Mouse (Mus musculus) adrenal gland, adult 2 months (tissue): ENCODE measurements around the gene Pard6a. TPM values are rescaled to one million over a fixed set of nuclear protein-coding genes. Genes with fewer than 3 reads are reported as not detected.

ENCODE experiments used
- DNase-seq: peaks from one replicate; pipeline ENCODE4 v3.0.0; 2021
- polyA plus RNA-seq: library from polyadenylated mRNA; depleted of rRNA; stranded (reverse); fragments of >200 nt; gene quantifications from 2 replicates; pipeline ENCODE4 v1.2.3, GENCODE M21; 2012
- total RNA-seq, 2 experiments: library from RNA; stranded (reverse); gene quantifications; 2 replicates each; pipeline ENCODE4 v1.2.3; 2021

Pard6a gene
- total and polyA plus RNA-seq, 3 experiments: 11.0 to 20.2 (median 14.7) TPM

DNA sequence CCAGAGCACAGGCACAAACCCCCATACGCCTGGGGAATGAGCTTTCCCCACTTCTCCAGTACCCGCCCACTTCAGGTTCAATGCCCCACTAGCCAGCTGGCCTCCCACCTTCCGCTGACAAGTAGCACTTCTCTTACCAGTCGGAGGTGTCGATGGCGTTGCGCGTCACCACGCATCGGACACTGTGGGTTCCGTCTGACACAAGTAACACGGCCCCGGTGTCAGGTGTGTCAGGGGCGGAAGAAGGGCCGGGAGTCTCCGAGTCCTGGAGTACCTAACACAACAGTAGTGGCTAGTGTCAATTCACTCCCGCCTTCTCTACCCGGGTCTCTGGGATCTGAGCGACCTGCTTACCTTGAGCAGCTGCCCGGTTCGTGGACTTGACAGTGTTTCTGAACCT, 382 bp upstream of the Pard6a start:
- no peak for DNase-seq

DNA sequence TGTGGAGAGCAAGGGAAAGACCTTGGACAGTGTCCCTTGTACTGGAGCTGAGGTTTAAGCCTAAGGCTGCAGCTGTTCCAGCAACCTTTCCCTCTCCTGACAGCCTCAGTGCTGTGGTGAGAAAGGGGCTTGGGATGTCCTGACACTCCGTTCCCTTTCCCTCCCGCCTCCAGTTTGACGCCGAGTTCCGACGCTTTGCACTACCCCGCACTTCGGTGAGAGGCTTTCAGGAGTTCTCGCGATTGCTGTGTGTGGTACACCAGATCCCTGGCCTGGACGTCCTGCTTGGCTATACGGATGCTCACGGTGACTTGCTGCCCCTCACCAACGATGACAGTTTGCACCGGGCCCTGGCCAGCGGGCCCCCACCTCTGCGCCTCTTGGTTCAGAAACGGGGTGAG, 1.1 kb downstream of the Pard6a start:
- DNase-seq: no peak

DNA sequence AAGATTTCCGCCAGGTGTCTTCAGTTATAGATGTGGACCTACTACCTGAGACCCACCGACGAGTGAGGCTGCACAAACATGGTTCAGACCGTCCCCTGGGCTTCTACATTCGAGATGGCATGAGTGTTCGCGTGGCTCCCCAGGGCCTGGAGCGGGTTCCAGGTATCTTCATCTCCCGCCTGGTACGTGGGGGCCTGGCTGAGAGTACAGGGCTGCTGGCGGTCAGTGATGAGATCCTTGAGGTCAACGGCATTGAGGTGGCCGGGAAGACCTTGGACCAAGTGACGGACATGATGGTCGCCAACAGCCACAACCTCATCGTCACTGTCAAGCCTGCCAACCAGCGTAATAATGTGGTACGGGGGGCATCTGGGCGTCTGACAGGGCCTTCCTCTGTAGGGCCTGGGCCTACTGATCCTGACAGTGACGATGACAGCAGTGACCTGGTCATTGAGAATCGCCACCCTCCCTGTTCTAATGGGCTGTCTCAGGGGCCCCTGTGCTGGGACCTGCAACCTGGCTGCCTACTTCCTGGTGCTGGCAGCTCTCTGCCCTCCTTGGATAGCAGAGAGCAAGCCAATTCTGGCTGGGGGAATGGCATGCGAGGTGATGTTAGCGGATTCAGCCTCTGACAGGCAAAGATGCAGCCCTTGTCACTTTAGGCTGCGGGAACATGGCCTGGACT, 1.9 kb downstream of the Pard6a start:
- no peak for DNase-seq

DNA sequence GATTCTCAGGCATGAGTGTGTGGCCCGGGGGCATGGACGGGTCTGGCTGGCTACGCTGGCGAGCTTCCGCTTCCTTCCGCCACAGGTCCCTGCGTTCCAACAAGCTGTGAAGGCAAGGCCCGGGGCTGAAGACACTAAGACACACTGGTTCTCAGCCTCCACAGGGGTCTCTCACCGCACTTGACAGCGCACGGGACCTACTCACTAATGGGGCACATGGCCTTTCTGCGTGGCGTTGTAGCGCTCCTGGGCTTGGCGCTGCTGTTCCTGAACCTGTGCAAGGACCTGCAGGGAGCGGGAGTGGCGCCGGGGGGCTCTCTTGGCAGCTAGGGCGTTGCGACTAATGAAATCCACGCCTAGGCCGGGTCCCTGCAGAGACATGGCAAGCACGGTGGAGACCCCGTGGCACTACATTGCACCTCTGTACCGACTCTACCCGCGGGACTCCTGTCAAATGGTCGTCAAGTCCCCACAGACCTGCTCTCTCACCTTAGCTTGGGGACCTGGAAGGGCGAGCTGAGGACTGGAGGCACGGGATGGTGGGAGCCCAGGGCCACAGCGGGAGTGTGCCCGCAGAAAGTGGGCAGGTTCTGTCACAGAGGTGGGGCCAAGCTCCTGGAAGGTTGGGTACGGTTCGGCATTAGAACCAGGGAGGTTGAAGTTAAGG, 3.3 kb downstream of the Pard6a start:
- no peak for DNase-seq

DNA sequence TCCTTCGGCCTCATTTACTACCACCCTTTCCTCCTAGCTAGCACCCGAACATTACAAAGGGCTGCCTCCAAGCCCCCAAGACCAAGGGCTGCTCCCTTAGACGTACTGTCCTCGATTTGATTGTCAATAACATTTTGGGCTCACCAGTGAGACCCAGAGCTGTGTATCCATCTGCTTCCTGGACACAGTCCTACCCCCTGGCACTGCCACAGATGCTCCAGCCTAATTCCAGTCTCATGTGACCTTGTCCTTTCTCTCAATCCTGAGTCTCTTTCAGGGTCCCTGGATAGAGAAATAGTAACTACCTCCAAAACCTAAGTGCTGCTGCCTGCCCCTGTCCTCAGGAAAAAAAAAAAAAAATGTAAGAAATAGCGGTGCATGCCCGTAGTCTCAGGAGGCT, 4.0 kb downstream of the Pard6a start:
- no peak for DNase-seq

DNA sequence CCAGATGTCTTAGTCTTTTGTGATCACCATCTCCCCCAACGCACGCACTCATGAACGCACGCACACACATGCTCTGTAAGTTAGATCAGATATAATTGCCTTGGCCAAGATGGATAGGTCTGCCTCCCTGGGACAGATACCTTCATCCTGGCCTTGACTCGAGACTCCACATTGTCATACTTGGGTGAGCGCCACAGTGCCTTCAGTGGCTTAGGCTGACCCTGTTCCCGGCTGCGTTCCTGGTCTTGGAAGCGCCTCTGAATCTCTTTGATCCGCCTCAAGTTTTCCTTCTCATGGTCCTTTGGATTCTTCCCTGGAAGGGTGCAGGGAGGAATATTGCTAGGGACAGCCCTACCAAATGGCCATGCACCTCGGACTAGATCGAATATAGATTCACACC, 5.5 kb downstream of the Pard6a start:
- DNase-seq: no peak

DNA sequence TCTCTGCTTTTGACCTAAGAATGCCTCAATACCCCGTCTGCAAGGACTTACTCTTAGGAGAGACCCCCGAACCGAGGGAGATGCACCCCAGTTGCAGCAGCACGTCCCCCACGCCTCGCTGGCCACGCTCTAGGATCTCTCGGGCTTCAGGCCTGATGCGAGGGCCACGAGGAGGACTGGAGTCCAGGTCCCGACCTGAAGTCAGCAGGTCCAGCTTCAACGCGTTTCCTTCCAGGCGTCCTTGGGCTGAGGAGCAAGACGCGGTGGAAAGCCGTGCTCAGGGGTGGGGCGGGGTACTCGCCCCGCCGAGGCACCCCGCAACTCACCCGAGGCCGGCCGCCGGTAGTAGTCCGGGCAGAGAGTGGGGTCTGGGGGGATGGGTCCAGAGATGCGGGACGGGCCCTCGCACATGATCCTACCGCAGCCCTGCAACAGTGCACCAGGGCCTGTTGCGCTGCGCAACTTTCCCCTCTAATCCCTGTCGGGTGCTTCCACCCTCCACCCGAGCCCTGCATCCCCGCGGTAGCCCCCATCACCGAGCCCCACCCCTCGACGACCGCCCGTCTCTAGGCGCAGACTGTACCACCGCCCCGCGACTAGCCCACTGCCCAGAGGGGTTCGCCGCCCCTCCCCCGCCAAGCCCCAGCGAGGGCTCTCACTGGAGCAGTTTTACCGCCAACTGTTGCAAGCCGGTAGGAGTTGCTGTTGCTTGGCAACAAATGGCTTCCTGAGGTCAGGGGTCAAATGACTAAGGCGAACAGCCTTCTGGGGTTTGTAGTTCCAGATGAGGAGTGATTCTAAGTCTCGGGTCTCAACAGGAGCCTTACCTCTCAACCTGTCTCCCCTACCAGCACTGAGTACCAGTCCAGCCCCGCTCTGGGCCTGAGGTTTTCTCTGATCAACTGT, 6.8 kb downstream of the Pard6a start, which contains the start of the genes 4933405L10Rik and Enkd1:
Gene 4933405L10Rik, plus strand, starts transcription at position 158 of the 906 bp plus-strand sequence.
Gene Enkd1, minus strand, starts transcription at position 713 of the 906 bp plus-strand sequence.
- peak; percentile 91 for DNase-seq

DNA sequence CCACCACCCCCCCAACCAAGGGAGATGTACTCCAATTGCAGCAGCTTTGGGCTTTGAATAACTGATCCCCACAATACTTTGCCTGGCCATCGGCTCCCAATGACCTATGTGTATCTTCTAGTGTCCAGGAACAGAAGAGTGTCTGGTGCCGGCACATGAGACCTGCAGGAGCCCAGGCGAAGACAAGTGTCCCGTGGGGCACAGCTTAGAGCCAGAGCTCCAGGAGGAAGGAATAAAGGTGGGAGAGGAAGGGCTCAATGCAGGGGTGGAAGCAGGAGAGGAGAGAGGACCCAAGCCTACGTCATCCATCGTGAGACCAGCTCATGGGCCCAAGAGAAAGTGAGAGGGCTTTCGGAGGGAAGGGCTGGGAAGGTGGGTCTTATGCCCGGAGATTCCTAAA, 7.7 kb downstream of the Pard6a start:
- no peak for DNase-seq

DNA sequence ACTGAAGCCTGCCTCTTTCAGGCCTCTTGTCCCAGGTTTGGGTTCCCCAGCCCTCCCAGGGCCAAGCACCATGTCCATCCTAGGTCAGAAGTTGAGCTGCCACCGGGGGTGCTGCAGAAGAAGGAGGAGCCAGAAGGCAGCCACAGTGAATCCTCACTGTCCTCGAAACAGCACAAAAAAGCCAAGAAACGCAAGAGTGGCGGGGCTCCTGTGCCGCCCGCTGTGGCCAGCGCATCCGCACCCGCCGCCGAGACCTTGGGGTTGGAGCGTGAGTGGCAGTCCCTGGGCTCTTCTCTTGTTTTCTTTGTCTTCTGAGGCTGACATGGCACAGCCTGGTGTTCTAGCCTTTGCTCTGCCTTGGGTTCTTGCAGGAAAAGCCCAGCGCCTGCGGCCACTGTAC, 8.4 kb downstream of the Pard6a start:
- no peak for DNase-seq

DNA sequence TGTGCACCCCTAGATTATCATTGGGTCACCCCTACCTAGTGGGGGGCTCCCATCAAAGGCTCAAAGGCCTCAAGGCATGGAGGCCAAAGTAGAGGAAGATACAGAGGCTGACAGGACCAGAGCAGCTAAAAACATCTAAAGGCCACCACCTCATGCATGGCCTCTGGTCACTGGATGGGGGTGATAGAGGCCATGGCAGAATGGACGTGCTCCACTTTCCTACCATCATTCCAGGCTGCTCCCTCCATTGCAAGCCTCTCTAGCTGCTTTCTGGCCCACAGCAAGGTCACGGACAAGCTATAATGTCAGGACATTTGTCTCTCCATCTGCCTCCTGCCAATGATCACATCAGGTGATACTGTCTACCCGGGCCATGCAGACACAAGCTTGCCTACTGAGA, 11.3 kb downstream of the Pard6a start:
- no peak for DNase-seq

DNA sequence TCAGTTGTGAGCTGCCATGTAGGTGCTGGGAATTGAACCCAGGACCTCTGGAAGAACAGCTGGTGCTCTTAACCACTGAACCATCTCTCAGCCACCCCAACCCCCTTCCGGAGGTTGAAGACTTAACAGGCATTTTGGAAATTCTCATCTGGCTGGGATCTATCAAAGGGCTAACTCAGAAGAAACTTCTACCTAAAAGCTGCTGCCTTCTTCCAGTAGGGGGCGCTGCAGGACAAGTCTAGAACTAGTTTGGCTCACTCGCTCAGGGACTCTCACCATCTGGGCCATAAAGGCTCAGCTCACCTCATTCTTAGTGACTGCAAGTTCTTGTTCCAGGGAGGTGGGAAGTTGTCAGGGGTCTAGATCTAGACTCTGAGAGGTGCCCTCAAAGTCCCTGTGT, 13.2 kb downstream of the Pard6a start:
- DNase-seq: peak; percentile 85

DNA sequence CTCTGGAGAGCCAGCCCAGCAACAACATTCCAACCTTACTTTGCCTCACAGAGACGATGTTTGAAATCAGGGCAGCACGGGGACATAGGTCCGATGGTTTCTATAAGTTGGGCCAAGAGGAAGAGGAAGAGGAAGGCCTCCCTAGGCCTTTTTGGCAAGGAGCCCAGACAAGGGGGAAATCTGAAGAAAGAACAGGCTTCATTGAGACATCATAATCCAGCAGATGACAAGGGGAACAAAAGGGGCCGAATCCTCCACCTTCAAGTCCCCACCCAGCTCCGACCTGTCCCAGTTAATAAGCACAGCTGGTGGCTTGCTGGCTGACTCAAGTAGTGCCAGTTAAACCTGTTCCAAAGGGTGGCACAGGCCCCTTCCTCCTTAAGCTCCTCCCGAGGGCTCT, 14.1 kb downstream of the Pard6a start:
- DNase-seq: no peak

DNA sequence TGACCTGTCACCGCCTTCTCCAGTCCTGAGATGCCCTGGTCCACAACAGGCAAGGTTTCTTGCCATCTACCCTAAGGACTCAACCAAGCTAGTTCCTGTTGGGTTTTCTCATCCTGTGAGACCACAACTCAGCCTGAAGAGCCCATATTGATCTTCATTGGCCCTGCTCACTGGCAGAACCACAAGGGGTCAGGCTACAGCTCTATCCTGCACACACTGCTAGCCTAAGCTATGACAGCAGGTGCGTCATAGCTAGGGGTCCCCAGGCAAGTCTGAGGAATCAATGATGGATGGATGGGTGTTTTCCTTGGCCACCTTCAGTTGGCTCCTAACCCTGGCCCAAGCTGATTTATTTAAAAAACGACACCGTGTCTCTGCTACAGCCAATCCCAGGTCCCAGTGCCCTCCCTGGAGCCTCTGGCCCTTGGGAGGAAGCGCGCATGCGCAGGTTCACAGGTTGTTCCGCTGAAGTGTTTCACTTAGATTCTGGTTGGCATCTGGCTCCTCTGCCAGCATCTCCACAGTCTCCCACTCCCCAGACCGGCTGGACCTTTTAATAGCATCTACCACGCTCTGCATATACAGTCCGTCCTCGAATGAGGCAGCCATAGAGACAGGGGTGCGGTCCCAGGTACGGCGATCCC, 15.5 kb downstream of the Pard6a start:
- DNase-seq: no peak

DNA sequence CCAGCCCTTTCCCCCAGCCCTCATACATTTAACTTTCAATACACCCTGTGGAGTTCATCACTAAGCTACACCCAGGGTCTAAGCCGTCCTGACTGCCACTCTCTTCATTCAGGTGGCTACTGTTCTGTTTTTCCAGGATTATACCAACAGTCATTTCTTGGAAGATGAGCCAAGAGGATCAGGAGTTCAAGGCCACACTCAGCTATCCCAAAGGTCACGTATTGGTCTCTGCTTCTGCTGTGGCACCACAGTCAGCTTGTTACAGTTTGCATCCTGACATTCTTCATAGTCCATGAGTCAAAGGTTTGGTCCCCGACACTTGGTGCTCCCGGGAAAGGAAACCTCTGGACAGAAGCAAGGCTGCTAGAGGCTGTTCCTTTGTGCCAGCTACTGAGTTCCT, 18.7 kb downstream of the Pard6a start:
- no peak for DNase-seq

DNA sequence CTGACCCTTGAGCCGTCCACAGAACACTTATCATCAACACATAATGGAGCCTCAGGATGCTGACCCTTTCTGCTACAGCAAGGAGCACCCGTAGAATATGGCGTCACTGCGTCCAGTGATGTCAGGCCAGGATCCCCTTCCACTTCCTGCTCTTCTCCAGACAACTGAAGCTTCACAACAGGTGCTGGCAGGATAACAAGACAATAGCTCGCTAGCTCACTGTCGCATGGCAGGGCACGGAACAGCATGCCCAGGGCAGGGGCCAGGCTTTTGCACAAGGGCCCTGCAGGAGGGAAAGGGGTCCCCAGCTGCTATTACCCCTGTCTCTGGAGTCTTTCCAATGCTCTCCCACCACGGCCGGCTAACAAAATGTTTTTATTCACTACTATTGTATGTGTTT, 21.9 kb downstream of the Pard6a start:
- DNase-seq: no peak

DNA sequence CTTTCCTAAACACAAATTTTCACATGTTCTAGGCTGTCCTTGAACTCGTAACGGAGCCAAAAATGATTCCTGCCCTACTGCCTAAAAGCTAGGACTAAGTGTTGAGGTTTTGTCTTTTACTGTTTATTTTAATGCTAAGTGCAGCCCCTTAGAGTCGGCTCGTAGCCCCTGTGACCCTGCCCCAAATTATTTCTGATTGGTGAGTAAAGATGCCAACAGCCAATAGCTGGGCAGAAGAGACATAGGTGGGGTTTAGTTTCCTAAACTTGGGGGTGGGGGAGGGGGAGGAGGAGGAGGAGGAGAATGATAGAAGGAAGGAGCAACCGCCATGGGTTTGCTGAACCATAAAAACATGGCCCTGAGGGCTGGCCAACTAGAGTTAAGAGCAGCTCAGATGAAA, 24.8 kb downstream of the Pard6a start:
- DNase-seq: no peak

DNA sequence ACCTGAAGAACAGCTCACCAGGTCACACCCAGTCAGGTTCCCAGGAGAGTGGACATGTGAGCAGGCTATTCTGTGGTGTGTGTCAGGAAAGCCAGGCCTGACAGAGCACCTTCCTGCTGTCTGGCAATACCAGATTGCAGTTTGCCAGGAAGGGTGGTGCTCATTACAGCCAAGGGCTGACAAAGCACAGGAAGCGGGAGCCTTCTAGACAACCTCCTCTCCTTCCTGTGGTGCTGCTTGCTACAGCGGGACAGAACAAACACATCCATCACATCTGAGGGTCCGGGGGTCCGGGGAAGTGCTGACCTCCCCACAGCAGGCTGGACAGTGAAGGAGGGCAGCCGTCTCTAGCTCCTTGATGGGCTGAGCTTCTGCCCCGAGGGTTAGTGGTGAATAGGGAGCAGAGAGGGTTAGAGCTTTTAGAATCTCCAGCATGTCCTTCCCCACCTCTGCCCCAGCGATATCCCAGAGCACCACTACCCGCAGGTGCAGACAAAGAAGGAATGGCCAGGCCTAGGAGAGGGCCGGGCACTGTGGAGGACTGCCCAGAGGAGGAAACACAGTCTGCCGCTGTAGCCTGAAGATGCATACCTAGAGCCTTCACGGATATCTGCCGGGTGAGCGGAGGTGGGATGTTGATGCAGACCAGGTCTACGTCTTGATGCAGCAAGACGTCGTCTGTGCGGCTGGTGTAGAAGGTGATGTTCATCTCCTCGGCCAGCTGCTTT, 26.6 kb downstream of the Pard6a start:
- peak; percentile 57 for DNase-seq

DNA sequence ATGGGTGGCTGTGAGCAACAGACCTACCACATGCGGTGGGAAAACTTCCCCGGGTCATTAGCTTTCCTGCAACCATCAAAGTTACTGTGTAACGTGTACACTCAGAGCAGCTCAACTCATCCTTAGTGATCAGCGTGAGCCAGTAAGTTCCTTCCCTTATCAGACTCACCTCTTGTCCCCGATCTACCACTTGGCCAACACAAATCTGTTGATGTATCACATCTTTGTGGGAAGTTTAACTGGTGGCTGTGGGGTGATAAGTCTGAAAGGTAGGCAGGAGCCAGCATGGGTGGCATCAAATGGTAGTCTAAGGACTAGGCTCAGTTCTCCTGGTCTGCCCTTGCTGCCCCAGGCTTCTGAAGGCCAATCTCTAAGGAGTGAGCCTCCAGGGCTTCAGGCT, 31.2 kb downstream of the Pard6a start:
- no peak for DNase-seq

DNA sequence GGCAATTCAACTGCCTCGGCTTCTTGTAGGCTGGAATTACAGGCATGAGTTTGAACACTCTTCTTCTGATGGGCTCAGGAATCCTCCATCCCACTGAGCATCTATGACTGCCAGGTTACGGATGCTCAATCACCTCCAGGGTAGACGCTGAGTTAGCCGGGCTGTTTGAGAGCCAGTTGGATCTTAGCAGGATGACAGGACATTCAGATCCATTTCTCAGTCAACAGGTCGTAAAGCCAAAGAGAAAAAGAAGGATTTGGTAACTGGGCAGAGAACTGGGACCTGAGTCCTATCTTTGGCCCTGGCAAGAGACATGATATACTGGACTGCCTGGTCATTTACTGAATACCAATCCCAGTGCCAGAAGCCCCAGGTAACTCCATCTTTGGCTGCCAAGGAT, 38.3 kb downstream of the Pard6a start:
- DNase-seq: no peak

DNA sequence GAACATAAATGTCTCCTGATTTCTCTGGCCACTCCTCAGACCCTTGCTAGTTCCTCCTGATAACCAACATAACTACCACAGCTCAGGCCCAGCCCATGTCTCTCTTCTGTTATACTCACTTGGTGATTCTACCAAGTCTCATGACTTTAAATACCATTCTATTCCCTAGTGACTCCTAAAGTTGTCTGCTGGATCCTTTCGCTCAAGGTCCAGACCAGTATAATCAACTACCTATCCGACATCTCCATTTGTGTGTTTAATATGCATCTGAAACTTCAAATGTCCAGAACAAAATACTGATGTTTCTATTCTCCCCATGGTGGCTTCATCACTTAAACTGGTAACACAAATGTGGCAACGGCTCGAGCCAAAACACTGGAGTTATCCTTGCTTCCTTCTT, 42.4 kb downstream of the Pard6a start:
- no peak for DNase-seq

DNA sequence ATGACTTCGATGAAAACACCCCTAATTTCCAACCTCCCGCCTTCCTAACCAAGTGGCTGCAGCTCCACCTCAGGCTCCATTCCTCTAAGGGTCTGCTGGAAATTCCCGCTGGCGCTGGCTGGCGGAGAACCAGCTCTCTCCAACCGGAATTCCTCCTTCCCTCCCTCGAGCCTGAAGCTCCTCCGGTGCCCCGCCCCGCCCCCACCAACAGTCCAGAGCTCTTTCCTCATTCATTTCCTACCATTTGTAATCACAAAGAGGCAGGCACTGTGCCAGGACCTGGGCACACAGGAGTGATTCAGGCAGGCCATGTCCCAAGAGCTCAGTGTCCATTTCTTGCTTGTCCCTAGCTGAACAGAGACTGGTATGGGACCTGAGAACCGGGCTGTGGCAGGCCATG, 49.7 kb downstream of the Pard6a start:
- DNase-seq: peak; percentile 88
